ENCODE assay signal across 34 mouse cellular contexts in genomic region chr16:97307594-97307993, GRCm38 (mm10). TPM values are rescaled to one million over a fixed set of nuclear protein-coding genes. Genes with fewer than 3 reads are reported as not detected.
DNase-seq lines count a peak whose midpoint lies in the region; ATAC-seq lines count a peak whose summit lies in the region.
"Had no signal": no experiment of that assay in that cellular context is flagged by ENCODE, and none has a peak within 500 bp of the region (broad histone marks: within the 10 kb centered on the region; RNA-seq: fewer than 3 reads in every experiment).

No protein-coding gene starts in this region.

- peak; percentile 97 for DNase-seq in 3T3-L1 (ENCODE audit: low read depth, low spot score)
- DNase-seq in NIH3T3 (ENCODE audit: low read depth) = peak; percentile 74
- DNase-seq in embryonic facial prominence, embryonic 10.5 days (ENCODE audit: low spot score) = peak; percentile 21
- peak; percentile 39 for DNase-seq in mesoderm, embryonic 11.5 days (ENCODE audit: low read depth, low spot score)
- DNase-seq in urinary bladder, postnatal 4 days (ENCODE audit: low spot score in 2 of 2) = no peak
- DNase-seq in gastrocnemius, adult 8-10 months (ENCODE audit: low spot score in 2 of 2) = no peak
- DNase-seq: adrenal gland, postnatal 36 days; cerebellum, adult 9-10 months; gastrocnemius, postnatal 36 days; heart, adult 18-20 months; heart, postnatal 36 days; kidney, adult 2 months; kidney, postnatal 4 days; layer of hippocampus, postnatal 36 days; left cerebral cortex, postnatal 4 days; liver, embryonic 13.5 days; lung, adult 18-20 months; lung, postnatal 4 days; right cerebral cortex, postnatal 4 days; thymus, adult 2 months; thymus, postnatal 36 days had no signal

- no peaks in the 10 kb centered on the region for H3K9me3 ChIP-seq in embryonic facial prominence, embryonic 10.5 days
- H3K9me3 ChIP-seq: embryonic facial prominence, embryonic 13.5 days; forebrain, embryonic 12.5 days; hindbrain, embryonic 12.5 days; intestine, embryonic 15.5 days; limb, embryonic 15.5 days; liver, embryonic 13.5 days; midbrain, embryonic 13.5 days; neural tube, embryonic 15.5 days had no signal

- no peak overlapping the region for H3K27ac ChIP-seq in embryonic facial prominence, embryonic 10.5 days (replicated peaks)
- H3K27ac ChIP-seq: embryonic facial prominence, embryonic 13.5 days; forebrain, embryonic 12.5 days; hindbrain, embryonic 12.5 days; hindbrain, postnatal 0 days; intestine, embryonic 15.5 days; limb, embryonic 15.5 days; liver, embryonic 13.5 days; midbrain, embryonic 13.5 days; neural tube, embryonic 15.5 days had no signal

- H3K36me3 ChIP-seq in embryonic facial prominence, embryonic 10.5 days (replicated peaks) = no peaks in the 10 kb centered on the region
- H3K36me3 ChIP-seq: embryonic facial prominence, embryonic 13.5 days; forebrain, embryonic 12.5 days; hindbrain, embryonic 12.5 days; intestine, embryonic 15.5 days; limb, embryonic 15.5 days; liver, embryonic 13.5 days; midbrain, embryonic 13.5 days; neural tube, embryonic 15.5 days had no signal

- ATAC-seq in cerebellum, adult (ENCODE audit: insufficient number of reproducible peaks, low FRiP score, low TSS enrichment) = no peak
- ATAC-seq: hindbrain, postnatal 0 days; intestine, embryonic 15.5 days; lung, postnatal 0 days; midbrain, embryonic 13.5 days; Patski had no signal

- peaks cover 16% of the 10 kb centered on the region; the same call in 1 of the 2 replicates for H3K4me1 ChIP-seq in embryonic facial prominence, embryonic 10.5 days
- H3K4me1 ChIP-seq: forebrain, embryonic 12.5 days; hindbrain, embryonic 12.5 days; limb, embryonic 15.5 days; midbrain, embryonic 13.5 days; neural tube, embryonic 15.5 days had no signal

- WGBS in embryonic facial prominence, embryonic 10.5 days = 47% methylated on average over 4 of the region's 4 CpGs

- no peaks in the 10 kb centered on the region for H3K27me3 ChIP-seq in embryonic facial prominence, embryonic 10.5 days (replicated peaks; ENCODE audit: low read depth, poor library complexity, severe bottlenecking)
- H3K27me3 ChIP-seq: embryonic facial prominence, embryonic 13.5 days; forebrain, embryonic 12.5 days; hindbrain, embryonic 12.5 days; intestine, embryonic 15.5 days; limb, embryonic 15.5 days; liver, embryonic 13.5 days; megakaryocyte, embryonic 14.5 days; midbrain, embryonic 13.5 days; neural tube, embryonic 15.5 days had no signal

- no peak overlapping the region for H3K4me3 ChIP-seq in embryonic facial prominence, embryonic 10.5 days
- H3K4me3 ChIP-seq: embryonic facial prominence, embryonic 13.5 days; forebrain, embryonic 12.5 days; hindbrain, embryonic 12.5 days; intestine, embryonic 15.5 days; limb, embryonic 15.5 days; liver, embryonic 13.5 days; megakaryocyte, embryonic 14.5 days; midbrain, embryonic 13.5 days; neural tube, embryonic 15.5 days had no signal

RNA-seq across cellular contexts. Expression of gene Bace2, which starts 48.9 kb away (rescaled TPM):
- 1.2 and 2.8 TPM in 2 replicates for polyA plus RNA-seq in embryonic facial prominence, embryonic 10.5 days (2016; fragmentation: Nextera tagmentation; extraction: Ambion mirVana)
- 1 to 10 TPM in 3 of 4 experiments, under 1 TPM in 1; 0.97 to 4.4 (median 1.6) TPM for total RNA-seq in gastrocnemius, adult 8-10 months (2022)
- total RNA-seq: monocyte, adult 5-6 weeks had no signal

Comparison
In these comparisons a context has a peak if more than half of its experiments do, and no peak if none do; other contexts are left out.
1. DNase-seq: peak in 3T3-L1 (single experiment), NIH3T3 (single experiment), embryonic facial prominence, embryonic 10.5 days (single experiment) and mesoderm, embryonic 11.5 days (single experiment); none in urinary bladder, postnatal 4 days (0 of 2) and gastrocnemius, adult 8-10 months (0 of 2).